Mouse (Mus musculus): ENCODE data around the gene Timeless. TPM values are rescaled to one million over a fixed set of nuclear protein-coding genes. Genes with fewer than 3 reads are reported as not detected.
A peak's percentile ranks its signal among the peaks of the same experiment; 100 is the strongest.
"Not testable (repeated sequence)": the region's sequence is repeated elsewhere in the genome, so short reads cannot be mapped to it uniquely, and the experiment has no call there.

Gene Timeless
- 6.4 and 6.7 TPM in 2 replicates for polyA plus RNA-seq (2012; rRNA removed)

DNA sequence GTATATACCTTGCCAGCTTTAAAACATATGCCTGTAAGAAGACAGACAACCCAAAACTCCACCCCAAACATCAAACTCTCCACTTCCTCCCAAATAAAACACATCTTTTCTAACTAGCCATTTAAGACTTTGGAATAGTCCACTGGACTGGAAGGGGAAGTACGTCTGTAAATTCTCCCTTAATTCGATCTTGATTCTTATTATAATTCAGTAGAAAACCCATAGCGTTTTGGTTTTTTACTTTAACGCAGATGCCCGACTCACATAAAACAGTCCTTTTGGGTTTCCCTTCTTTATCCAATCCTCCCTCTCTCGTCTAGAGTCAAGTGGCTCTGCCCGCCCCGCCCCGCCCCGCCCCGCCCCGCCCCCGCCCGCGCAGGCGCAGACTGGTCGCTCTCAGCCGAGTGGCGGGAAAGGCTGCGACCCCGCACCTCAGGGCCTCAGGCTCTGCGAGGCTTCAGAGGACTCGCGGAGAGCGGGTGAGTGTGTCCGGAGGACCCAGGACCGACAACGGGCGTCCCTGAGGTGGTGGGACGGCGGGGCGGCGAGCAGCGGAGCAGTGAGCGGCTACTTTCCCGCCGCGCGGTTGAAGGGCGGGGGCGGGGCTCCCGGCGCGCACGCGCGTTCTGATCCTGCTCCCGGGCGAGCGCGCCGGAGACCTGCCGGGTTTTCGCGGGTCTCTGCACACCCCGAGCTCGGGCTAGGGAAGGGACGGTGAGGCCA is at the start of gene Timeless:
TSS of gene Timeless (plus strand) at position 369 of the 723 bp plus-strand sequence.
- peak; percentile 97 for DNase-seq (ENCODE audit: low spot score)

DNA sequence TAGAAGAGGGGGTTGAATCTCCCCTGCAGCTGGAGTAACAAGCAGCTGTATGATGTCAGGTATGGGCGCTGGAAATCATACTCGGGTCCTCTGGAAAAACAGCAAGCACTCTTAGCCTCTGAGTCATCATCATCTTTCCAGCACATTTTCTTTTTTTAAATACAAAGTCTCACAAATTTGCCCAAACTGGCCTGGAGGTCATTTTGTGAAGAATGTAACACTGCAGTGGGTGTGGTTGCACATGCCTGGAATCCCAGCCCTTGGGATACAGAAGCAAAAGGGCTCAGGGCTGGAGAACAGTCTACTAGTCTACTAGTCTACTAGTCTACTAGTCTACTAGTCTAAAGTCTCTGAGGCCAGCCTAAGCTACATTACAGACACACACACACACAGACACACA is 47.6 kb upstream of the Timeless start:
- no peak for DNase-seq (ENCODE audit: low spot score)

DNA sequence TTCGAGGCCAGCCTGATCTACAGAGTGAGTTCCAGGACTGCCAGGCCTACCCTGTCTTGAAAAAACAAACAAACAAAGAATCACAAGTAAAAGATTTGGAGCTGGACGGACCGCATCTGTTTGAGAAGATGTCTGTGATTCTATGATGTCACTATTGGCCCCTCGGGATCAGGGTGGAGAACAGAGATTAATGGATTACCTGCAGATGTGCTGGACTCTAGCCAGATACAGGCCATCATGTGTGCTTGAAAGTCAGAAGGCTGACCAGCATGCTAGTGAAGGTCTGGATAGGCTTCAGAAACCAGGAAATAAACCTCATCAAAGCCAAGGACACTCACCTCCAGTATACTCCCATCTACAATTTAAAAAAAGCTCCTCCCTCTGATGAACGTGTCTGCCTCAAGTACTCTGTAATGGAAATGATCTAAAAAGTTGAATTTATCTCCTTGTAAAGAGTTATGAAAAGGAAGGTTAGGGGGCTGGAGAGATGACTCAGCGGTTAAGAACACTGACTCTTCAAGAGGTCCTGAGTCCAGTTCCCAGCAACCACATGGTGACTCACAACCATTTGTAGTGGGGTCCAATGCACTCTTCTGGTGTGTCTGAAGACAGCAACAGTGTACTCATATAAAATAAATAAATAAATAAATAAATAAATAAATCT is 46.5 kb upstream of the Timeless start:
- DNase-seq (ENCODE audit: low spot score) = no peak

DNA sequence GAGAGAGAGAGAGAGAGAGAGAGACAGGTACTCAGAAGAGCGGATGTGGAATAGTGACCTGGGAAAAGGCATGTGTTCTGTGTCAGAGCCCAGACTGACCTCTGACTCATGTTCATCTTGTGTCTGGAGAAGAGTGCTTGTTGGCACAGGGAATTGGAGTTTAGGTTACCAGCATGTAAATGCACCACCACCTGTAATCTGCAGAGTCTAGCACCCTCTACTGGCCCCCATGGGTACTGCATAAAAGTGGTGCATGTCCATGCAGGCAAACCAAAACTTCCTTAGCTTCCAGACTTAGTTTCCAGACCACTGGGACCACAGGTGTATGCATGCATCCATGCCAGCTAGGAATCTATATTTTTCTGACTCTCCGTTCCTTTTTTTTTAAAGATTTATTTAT is 45.9 kb upstream of the Timeless start:
- DNase-seq (ENCODE audit: low spot score) = peak; percentile 43

DNA sequence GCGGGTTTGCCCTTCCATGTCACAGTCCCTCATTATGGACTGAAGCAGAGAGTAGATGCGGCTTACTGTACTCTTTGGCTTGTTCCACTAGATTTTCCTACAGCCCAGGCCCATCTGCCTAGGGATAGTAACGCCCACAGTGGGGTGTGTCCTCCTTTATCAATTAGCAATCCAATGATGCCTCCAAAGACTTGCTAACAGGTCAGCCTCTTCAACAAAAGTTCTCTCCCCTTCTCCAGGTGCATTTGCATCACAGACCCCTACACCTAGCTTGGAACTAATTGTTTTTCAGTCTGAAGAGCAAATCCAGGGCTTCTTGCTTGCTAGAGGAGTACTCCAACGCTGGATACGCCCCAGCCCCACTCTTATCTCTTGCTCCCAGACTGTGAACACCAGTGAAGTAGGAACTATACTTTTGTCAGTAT is 44.7 kb upstream of the Timeless start:
- no peak for DNase-seq (ENCODE audit: low spot score)

DNA sequence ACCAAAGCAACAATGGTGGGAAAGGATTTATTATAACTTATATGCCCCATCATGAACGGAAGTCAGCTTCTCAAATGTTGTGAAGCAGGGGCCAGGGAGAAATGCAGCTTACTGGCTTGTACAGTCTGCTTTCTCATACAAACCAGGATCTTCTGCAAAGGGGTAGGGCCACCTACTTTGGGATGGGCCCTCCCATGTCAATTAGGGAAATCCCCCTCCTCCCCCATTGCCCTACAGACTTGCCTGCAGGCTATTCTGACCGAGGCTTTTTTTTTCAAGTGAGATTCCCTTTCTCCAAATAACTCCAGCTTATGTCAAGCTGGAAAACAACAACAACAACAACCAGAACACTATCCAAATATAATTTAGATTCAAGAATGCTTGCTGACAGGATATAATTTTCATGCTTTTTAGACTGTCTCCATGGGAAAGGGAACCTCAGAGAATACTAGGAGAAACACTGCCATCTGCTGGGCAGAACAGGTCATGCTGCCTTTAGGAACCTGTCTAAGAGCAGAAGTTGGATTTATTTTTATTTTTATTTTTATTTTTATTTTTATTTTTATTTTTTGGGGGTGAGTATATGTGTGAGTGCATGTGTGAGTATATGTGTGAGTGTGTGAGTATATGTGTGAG is 43.5 kb upstream of the Timeless start:
- no peak for DNase-seq (ENCODE audit: low spot score)

DNA sequence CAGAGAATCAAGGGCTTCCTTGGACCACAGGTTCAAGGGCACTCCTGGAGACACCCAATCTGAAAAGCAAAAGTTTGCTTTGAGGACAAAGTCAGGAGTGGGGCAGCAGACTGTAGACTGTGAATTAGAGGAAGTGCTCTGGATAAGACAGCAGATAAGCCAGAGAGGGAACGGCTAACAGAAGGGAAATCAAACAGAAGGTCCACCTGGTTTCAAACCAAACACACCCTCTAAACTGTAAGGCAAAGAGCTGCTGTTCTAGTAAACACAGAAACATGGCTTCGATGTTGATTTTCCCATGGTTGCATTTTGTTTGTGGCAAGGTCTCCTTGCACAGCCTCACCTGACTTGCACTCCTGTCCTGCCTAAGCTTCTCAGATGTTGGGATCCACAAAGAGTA is 40.4 kb upstream of the Timeless start:
- no peak for DNase-seq (ENCODE audit: low spot score)

DNA sequence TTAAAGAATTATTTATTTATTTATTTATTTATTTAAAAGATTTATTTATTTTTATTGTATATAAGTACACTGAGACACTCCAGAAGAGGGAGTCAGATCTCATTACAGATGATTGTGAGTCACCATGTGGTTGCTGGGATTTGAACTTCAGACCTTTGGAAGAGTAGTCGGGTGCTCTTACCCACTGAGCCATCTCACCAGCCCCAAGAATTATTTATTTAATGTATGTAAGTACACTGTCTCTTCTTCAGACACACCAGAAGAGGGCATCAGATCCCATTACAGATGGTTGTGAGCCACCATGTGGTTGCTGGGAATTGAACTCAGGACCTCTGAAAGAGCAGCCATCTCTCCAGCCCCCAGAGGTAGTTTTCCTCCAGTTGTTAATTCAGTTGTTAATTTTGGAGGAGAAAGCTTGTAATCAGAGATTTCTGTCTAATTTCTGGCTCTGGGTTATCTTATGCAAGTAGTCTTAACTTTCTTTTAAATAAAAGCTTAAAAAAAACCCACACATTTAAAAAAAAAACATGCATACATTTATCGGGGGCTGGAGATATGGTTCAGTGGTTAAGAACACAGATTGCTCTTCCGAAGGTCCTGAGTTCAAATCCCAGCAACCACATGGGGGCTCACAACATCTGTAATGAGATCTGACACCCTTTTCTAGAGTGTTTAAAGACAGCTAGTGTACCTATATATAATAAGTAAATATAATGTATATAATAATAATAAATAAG is 39.7 kb upstream of the Timeless start:
- DNase-seq (ENCODE audit: low spot score) = not testable (repeated sequence)

DNA sequence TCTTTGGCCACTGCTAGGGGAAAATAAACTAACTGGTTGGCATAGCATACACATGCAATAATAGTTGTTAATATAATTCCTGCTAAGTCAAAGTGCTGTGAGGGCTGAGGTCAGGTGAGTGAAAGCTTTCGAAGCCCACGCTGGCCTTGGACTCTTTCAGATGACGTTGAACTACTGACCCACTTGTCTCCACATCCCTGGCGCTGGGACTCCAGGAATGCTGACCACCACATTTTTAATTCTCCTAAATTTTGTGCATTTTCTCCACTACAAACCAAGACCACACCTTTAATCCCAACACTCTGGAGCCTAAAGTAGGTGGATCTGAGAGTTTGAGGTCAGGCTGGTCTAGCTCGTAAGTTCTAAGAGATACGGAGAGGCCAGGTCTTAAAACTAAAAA is 38.8 kb upstream of the Timeless start:
- DNase-seq (ENCODE audit: low spot score) = no peak

DNA sequence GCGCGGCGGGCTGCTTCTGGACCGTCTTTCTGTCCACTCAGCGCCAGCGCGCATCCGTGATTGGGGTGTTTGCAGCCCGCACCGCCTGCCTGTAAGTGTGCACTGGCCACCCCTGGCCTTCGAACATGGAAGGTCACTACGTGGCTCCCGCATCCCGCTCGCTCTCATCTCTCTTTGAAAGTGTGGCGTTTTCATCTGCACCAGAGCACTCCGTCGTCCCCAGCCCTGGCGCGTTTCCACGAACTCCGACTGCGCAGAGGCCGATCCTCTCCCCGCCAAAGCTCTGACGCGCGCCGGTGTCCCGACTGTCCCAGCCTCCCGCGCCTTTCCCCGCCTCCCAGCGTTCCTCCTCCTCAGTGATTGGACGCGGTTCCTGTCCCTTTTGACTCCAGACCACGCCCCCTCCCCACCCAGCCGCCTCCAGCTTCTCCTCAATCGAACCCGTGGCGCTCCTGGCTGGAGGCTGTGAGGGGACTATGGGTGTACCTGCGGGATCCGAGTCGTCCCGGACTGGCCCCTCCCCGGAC is 37.8 kb upstream of the Timeless start, which contains the start of gene Gls2:
TSS of gene Gls2 (plus strand) at position 434 of the 527 bp plus-strand sequence.
- peak; percentile 89 for DNase-seq (ENCODE audit: low spot score)

DNA sequence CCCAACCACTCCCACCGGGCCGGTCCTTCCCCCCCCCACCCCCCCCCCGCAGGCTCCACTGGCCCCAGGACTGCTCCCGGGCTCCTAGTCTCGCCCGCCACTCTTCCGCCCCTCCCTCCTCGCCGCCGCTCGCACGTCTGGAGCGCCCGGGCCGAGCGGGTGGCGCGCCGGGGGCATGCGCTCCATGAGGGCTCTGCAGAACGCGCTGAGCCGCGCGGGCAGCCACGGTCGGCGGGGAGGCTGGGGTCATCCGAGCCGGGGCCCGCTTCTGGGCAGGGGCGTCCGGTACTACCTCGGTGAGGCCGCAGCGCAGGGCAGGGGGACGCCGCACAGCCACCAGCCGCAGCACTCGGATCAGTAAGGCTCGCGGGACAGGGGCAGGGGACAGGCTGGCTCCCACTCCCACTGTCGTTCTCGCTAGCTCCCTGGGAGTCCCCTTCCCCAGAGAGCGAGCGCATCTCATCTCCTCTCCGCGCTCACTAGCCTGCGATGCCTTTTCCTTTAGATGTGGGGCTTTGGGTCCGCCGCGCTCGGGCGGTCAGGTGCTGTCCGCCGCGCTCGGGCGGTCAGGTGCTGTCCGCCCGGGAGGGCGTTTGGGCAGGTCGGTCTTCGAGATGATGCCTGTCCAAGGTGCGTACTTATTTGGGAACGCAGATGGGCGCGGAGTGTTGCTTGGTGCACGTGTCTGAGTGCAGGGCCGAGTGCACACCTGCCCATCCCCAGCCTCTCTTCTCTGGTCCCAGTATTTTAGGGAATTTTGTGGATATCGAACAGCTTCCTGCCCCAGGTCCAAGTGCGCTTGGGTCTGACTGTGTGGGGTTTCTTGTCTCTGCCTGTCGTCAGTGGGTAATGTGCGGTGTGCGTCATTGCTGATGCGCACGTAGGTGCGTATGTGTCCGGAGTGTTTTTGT is 37.1 kb upstream of the Timeless start:
- DNase-seq (ENCODE audit: low spot score) = no peak

DNA sequence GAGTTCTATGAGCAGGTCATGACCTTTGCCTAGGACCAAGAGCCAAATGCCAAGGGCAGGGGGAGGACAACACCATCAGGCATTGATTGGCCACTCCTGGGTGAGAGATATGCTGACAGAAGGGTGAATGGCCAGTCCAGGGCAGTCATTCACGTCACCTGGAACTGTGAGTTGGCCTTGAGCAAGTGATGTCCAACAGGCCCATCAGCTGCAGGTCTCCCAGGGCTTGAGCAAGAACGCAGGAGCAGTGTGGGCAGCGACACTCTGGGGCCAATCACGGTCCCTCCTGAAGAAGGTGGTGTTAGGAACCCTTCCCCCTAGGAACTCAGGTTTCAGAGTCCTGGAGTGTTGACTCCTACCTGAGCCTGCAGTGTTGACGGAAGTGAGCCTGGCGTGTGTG is 30.0 kb upstream of the Timeless start:
- DNase-seq (ENCODE audit: low spot score) = no peak

DNA sequence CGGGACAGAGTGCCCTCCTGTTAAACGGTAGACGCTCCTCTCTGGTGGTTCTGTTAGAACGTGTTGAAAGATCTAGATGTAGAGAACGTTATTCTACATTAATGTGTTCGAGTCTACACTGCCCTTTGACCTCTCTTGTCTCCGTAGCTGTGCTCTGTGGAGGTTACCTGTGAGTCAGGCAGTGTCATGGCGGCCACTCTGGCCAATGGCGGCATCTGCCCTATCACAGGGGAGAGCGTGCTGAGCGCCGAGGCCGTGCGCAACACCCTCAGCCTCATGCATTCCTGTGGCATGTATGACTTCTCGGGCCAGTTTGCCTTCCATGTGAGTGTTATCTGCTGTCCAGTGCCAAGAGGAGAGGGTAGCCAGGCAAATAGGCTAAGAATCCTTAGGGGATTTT is 26.9 kb upstream of the Timeless start:
- DNase-seq (ENCODE audit: low spot score) = no peak

DNA sequence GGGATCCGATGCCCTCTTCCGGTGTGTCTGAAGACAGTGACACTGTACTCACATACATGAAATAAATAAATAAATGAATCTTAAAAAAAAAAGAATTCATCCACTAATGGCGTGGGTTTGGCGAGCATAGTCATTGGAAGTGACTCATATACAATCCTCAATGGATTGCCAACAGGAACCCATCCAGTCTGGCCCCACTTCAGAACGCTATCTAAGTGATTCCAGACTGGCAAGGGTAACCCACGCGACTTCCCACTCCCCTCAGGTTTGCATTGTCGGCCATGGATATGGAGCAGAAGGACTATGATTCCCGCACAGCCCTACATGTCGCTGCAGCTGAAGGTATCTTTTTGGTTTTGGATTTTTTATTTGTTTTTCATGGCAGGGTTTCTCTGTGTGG is 23.5 kb upstream of the Timeless start:
- DNase-seq (ENCODE audit: low spot score) = no peak

DNA sequence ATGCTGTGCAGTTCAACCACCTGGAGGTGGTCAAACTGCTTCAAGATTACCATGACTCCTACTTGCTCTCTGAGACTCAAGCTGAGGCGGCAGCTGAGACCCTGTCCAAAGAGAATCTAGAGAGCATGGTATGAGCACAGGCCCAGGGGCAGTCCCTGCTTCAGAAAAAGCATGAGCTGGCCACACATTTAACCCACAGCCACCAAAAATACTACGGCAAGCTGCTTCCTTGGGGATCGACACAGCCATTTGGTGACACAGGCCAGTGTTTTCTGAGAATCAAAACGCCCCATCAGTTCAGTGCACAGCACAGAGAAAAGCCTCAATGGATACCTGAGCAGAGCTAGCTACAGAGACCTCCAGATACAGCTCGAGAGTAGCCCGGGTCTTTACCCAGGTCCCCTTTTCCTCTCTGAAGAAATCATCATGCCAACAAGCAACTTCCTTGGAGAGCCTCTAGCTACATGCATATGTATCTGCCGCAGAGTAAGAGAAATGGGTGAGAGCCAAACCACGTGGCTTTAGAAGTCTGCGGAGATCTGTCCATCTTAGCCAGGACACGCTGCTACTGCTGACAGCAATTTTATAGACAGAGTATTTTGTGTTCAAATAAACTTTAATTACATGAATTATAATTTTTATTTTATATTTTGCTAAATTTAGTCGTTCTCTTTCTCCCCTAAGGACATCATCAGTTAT is 22.4 kb upstream of the Timeless start:
- DNase-seq (ENCODE audit: low spot score) = no peak

DNA sequence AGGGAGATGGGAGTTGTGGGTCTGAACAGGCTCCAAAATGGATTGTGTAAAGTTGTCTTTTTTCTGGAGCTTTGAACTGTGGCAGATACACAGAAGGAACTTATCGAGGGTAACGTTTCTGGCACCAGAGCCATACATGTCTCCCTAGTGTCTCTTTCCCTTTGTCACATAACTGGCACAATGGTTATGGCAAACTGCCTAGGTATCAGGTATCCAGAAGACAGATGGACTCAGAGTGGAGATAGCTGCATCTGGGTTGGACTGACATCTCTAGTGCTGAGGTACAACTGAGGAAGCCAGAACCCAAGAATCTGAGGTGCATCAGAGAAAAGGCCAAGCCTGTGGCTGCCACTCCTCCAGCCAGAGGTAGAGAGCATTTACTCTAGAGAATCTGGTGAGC is 21.7 kb upstream of the Timeless start:
- no peak for DNase-seq (ENCODE audit: low spot score)

DNA sequence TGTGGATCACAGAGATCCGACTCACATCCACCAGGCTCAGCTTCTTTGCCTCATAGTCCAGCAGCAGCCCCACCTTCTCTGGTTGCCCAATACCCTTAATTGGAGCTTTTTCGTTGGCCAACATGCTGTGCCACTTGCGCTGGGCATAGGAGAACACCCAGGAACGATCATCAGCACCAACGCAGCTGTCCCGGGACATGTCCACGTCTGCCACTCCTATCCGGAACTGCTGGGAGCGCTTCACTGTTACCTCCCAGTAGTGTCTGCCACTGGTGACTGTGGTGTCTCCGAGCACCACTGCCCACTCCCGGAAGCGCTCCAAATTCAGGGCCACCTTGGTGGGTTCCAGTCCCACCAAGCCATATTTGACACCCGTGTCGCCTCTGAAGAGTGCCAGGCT is 20.9 kb upstream of the Timeless start:
- no peak for DNase-seq (ENCODE audit: low spot score)

DNA sequence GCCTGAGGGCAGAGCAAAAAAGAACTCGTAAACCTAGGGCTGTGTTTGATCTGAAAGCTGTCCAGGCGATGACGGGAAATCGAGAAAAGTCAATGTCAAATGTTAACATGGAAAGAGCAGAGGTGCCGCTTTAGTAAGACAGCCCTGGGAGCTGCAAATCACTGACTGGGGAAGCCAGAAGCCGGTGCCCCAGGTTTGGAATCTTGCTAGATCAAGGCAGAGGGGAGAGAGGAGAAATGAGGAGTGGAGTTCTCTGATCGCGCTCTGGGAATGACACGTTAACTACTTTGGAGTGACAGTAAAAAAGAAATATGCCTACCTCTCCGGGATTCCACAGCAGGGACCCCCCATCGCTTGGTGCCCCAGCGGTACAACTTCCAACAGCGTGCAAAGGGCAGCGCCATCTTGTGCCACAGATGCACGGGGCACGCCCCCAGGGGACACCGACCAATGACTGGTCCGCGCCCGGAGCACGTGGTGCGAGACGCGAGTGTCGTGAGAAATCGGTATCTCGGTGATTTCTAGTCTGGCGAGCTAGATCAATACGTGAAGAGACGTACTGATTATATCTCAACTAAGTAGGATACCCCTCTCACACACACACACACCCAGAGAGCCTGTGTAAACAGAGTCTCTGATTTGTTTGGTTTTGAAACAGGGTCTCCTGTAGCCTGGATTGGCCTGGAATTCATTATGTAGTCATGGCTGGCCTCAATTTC is 20.3 kb upstream of the Timeless start, which contains the start of gene Spryd4:
TSS of gene Spryd4 (minus strand) at position 418 of the 719 bp plus-strand sequence.
- peak; percentile 80 for DNase-seq (ENCODE audit: low spot score)

DNA sequence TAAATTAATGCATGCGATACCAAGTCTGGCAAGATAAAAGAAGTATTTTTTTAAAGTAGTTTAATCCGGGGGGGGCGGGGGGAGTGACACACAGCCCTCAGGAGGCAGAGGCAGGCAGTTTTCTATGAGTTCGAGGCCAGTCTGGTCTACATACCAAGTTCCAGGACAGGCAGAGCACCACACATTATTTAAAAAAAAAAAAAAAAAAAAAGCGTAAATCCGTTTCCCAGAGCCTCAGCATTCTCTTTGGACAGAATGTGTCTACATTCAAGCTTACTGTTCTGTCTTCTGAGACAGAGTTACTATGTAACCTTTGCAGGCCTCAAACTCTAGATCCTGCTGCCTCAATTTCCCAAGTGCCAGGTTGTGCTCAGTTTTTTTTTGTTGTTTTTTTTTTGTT is 19.7 kb upstream of the Timeless start:
- no peak for DNase-seq (ENCODE audit: low spot score)
